ENCODE assay signal across 18 mouse cellular contexts in the genomic region with DNA sequence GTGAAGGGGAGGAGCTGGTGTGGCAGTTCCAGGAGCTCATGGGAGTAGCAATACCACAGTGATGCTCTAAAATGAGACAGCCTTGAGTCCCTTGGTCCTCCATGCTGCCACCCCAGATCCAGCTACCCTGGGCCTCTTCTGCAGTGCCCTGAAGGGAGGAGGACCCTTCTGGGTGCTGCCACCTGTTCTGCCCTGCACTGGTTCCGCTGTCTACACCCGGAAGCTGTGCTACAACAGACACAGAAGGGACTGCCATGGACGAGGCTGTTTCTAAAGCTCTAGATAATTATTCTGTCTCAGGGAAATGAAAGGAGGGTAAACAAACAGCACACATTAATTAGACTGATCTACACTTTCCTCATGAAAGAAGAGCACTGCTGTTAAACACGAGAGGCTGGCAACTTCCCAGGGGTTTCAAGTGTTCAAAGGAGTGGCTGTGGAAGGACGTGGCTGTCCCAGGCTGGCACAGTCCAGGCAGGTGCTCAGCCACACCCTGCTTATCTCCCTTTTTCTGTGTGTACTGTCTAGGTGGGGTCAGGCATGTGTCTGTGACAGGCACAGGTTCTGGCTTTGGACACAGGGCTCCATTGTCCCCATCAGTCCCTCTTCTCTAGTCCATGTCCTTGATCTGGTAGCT. TPM values are rescaled to one million over a fixed set of nuclear protein-coding genes. Genes with fewer than 3 reads are reported as not detected.
DNase-seq lines count a peak whose midpoint lies in the region; ATAC-seq and TF ChIP-seq lines count a peak whose summit lies in the region.
"Had no signal": no experiment of that assay in that cellular context is flagged by ENCODE, and none has a peak within 500 bp of the region (broad histone marks: within the 10 kb centered on the region; RNA-seq: fewer than 3 reads in every experiment).

No protein-coding gene starts in this region.

- no peak overlapping the region for H3K9ac ChIP-seq in lung, embryonic 16.5 days (ENCODE audit: low read length)
- H3K9ac ChIP-seq in intestine, embryonic 16.5 days (ENCODE audit: low read depth, low read length), result peak overlapping the region; percentile 3; the same call in 1 of the 2 replicates
- no peak overlapping the region for H3K9ac ChIP-seq in stomach, postnatal 0 days (ENCODE audit: low read length)
- H3K9ac ChIP-seq: embryonic facial prominence, embryonic 12.5 days; midbrain, embryonic 12.5 days had no signal

- H3K4me1 ChIP-seq in heart, embryonic 10.5 days, result peaks cover 63% of the 10 kb centered on the region
- peaks cover 5% of the 10 kb centered on the region; the same call in 1 of the 2 replicates for H3K4me1 ChIP-seq in lung, embryonic 16.5 days (replicated peaks; ENCODE audit: control insufficient read depth, insufficient read depth, low read length)
- peaks cover 9% of the 10 kb centered on the region; the same call in 1 of the 2 replicates for H3K4me1 ChIP-seq in intestine, embryonic 16.5 days (ENCODE audit: control insufficient read depth, insufficient read depth, low read length)
- H3K4me1 ChIP-seq in stomach, postnatal 0 days (replicated peaks; ENCODE audit: control insufficient read depth, insufficient read depth), result peaks cover 5% of the 10 kb centered on the region; the same call in 1 of the 2 replicates

- no peak overlapping the region for H3K4me3 ChIP-seq in heart, embryonic 10.5 days
- H3K4me3 ChIP-seq in lung, embryonic 16.5 days (ENCODE audit: low read length), result no peak overlapping the region
- H3K4me3 ChIP-seq in intestine, embryonic 16.5 days (ENCODE audit: low read length), result no peak overlapping the region
- H3K4me3 ChIP-seq in stomach, postnatal 0 days (ENCODE audit: low read depth, low read length), result no peak overlapping the region
- H3K4me3 ChIP-seq: embryonic facial prominence, embryonic 12.5 days; gastrocnemius, adult 2 months; heart, adult 2 months; midbrain, embryonic 12.5 days had no signal

- peak; percentile 89 for ATAC-seq in lung, embryonic 16.5 days (ENCODE audit: low read depth)
- ATAC-seq in intestine, embryonic 16.5 days, result peak; percentile 97
- peak; percentile 89 for ATAC-seq in stomach, postnatal 0 days (ENCODE audit: low FRiP score, low TSS enrichment)
- ATAC-seq in granulocyte monocyte progenitor cell, adult 5-6 weeks (replicated peaks; ENCODE audit: poor library complexity, severe bottlenecking), result no peak
- ATAC-seq: inflammation-experienced regulatory T-cells, adult 6 months had no signal

- no peaks in the 10 kb centered on the region for H3K36me3 ChIP-seq in heart, embryonic 10.5 days
- H3K36me3 ChIP-seq in lung, embryonic 16.5 days (ENCODE audit: control insufficient read depth, insufficient read depth, low read length), result no peaks in the 10 kb centered on the region
- H3K36me3 ChIP-seq in intestine, embryonic 16.5 days (ENCODE audit: control insufficient read depth, insufficient read depth, low read length), result no peaks in the 10 kb centered on the region
- H3K36me3 ChIP-seq in stomach, postnatal 0 days (ENCODE audit: control insufficient read depth, insufficient read depth, low read length), result no peaks in the 10 kb centered on the region
- H3K36me3 ChIP-seq: embryonic facial prominence, embryonic 12.5 days had no signal

- H3K27me3 ChIP-seq in heart, embryonic 10.5 days (ENCODE audit: insufficient read depth, poor library complexity, severe bottlenecking), result peaks cover 5% of the 10 kb centered on the region; the same call in 1 of the 2 replicates
- no peaks in the 10 kb centered on the region for H3K27me3 ChIP-seq in lung, embryonic 16.5 days (ENCODE audit: control insufficient read depth, insufficient read depth, low read depth, low read length)
- H3K27me3 ChIP-seq in intestine, embryonic 16.5 days (replicated peaks; ENCODE audit: control insufficient read depth, insufficient read depth, low read length), result no peaks in the 10 kb centered on the region
- no peaks in the 10 kb centered on the region for H3K27me3 ChIP-seq in stomach, postnatal 0 days (ENCODE audit: control insufficient read depth, insufficient read depth, low read length)
- H3K27me3 ChIP-seq: embryonic facial prominence, embryonic 12.5 days; midbrain, embryonic 12.5 days had no signal

- TF ChIP-seq EP300 in stomach, postnatal 0 days (optimal IDR thresholded peaks at IDR 0.05), result no peak

- H3K9me3 ChIP-seq in heart, embryonic 10.5 days, result no peaks in the 10 kb centered on the region
- H3K9me3 ChIP-seq in lung, embryonic 16.5 days (ENCODE audit: control insufficient read depth, low read length), result no peaks in the 10 kb centered on the region
- no peaks in the 10 kb centered on the region for H3K9me3 ChIP-seq in intestine, embryonic 16.5 days (ENCODE audit: control insufficient read depth, low read length)
- no peaks in the 10 kb centered on the region for H3K9me3 ChIP-seq in stomach, postnatal 0 days (ENCODE audit: control insufficient read depth, low read length)
- H3K9me3 ChIP-seq: embryonic facial prominence, embryonic 12.5 days; midbrain, embryonic 12.5 days had no signal

- no peak for TF ChIP-seq CTCF in stomach, postnatal 0 days (IDR thresholded peaks at IDR 0.05; ENCODE audit: low read depth)

- peak overlapping the region; percentile 62; the same call in 1 of the 2 replicates for H3K27ac ChIP-seq in heart, embryonic 10.5 days
- no peak overlapping the region for H3K27ac ChIP-seq in lung, embryonic 16.5 days (ENCODE audit: low read length)
- peak overlapping the region; percentile 74 for H3K27ac ChIP-seq in intestine, embryonic 16.5 days (ENCODE audit: low read length)
- H3K27ac ChIP-seq in stomach, postnatal 0 days (replicated peaks), result peak overlapping the region; percentile 81
- H3K27ac ChIP-seq: embryonic facial prominence, embryonic 12.5 days; gastrocnemius, adult 2 months; heart, adult 2 months; macrophage; midbrain, embryonic 12.5 days had no signal

- no peak for DNase-seq in heart, embryonic 10.5 days (ENCODE audit: low spot score)
- no peak for DNase-seq in heart, adult 9 months (ENCODE audit: low spot score in 2 of 2)
- DNase-seq in lung, postnatal 25 days (ENCODE audit: low spot score), result no peak
- DNase-seq in stomach, postnatal 0 days (ENCODE audit: low spot score), result peak; percentile 76
- no peak for DNase-seq in thymus, postnatal 0 days (ENCODE audit: low spot score)
- DNase-seq: cerebellum, postnatal 36 days; gastrocnemius, adult 2 months; heart, adult 2 months; heart, postnatal 36 days; kidney, postnatal 10 days; thymus, adult 18-20 months had no signal

- WGBS in heart, embryonic 10.5 days, result 68% methylated on average over 5 of the region's 5 CpGs
- 43% methylated on average over 5 of the region's 5 CpGs for WGBS in lung, embryonic 16.5 days
- WGBS in intestine, embryonic 16.5 days, result 51% methylated on average over 5 of the region's 5 CpGs
- WGBS in stomach, postnatal 0 days, result 42% methylated on average over 5 of the region's 5 CpGs

- H3K4me2 ChIP-seq in lung, embryonic 16.5 days (ENCODE audit: low read depth, low read length), result no peak overlapping the region
- H3K4me2 ChIP-seq in intestine, embryonic 16.5 days (ENCODE audit: low read depth, low read length), result no peak overlapping the region
- H3K4me2 ChIP-seq in stomach, postnatal 0 days (replicated peaks; ENCODE audit: low read depth), result no peak overlapping the region
- H3K4me2 ChIP-seq: embryonic facial prominence, embryonic 12.5 days; midbrain, embryonic 12.5 days had no signal

RNA-seq across cellular contexts. Expression of a gene that starts 58.1 kb away (rescaled TPM):
- polyA plus RNA-seq in heart, embryonic 10.5 days (2016; fragmentation: Nextera tagmentation; extraction: Ambion mirVana), result 59.7 and 63.9 TPM in 2 replicates
- 40.5 and 42.0 TPM in 2 replicates for polyA plus RNA-seq in lung, embryonic 16.5 days (2015; fragmentation: Nextera tagmentation; extraction: Ambion mirVana)
- polyA plus RNA-seq in intestine, embryonic 16.5 days (2015; fragmentation: Nextera tagmentation; extraction: Ambion mirVana), result 45.6 and 50.3 TPM in 2 replicates
- polyA plus RNA-seq in stomach, postnatal 0 days (2015; fragmentation: Nextera tagmentation; extraction: Ambion mirVana), result 21.9 and 22.1 TPM in 2 replicates
- 42.8 and 44.5 TPM in 2 replicates for polyA plus RNA-seq in thymus, postnatal 0 days (2015; fragmentation: Nextera tagmentation; extraction: Ambion mirVana)
- 22.9 and 31.2 TPM in 2 replicates for total RNA-seq in granulocyte monocyte progenitor cell, adult 5-6 weeks (2014; fragmentation: Nextera tagmentation)
- 46.4 and 66.3 TPM in 2 replicates for total RNA-seq in granulocyte monocyte progenitor cell, adult 5-6 weeks (2017)

RNA-seq across cellular contexts. Expression of a gene that starts 58.1 kb away (rescaled TPM):
- 24.1 and 38.1 TPM in 2 replicates for polyA plus RNA-seq in heart, embryonic 10.5 days (2016; fragmentation: Nextera tagmentation; extraction: Ambion mirVana)
- 28.3 and 31.0 TPM in 2 replicates for polyA plus RNA-seq in lung, embryonic 16.5 days (2015; fragmentation: Nextera tagmentation; extraction: Ambion mirVana)
- 26.9 and 29.3 TPM in 2 replicates for polyA plus RNA-seq in intestine, embryonic 16.5 days (2015; fragmentation: Nextera tagmentation; extraction: Ambion mirVana)
- polyA plus RNA-seq in stomach, postnatal 0 days (2015; fragmentation: Nextera tagmentation; extraction: Ambion mirVana), result 18.6 and 18.8 TPM in 2 replicates
- 42.9 and 47.5 TPM in 2 replicates for polyA plus RNA-seq in thymus, postnatal 0 days (2015; fragmentation: Nextera tagmentation; extraction: Ambion mirVana)
- 35.9 and 45.8 TPM in 2 replicates for total RNA-seq in granulocyte monocyte progenitor cell, adult 5-6 weeks (2014; fragmentation: Nextera tagmentation)
- total RNA-seq in granulocyte monocyte progenitor cell, adult 5-6 weeks (2017), result 36.2 and 37.2 TPM in 2 replicates
